Mouse (Mus musculus) forebrain, embryonic 13.5 days (tissue): ENCODE results near the gene Cd6. TPM values are rescaled to one million over a fixed set of nuclear protein-coding genes. Genes with fewer than 3 reads are reported as not detected.

ENCODE experiments used
- polyA plus RNA-seq: library from polyadenylated mRNA; unstranded; fragments of >200 nt; fragmentation: Nextera tagmentation; extraction: Ambion mirVana; gene quantifications from 2 replicates; pipeline ENCODE4 v1.2.1, GENCODE M21; 2015

Cd6 gene
- polyA plus RNA-seq, 1 experiment from 2014 or later, result not detected

Other genes with a start within 250 kb of the Cd6 start
- gene Ddb1, start 224.7 kb downstream of the Cd6 start, polyA plus RNA-seq, result 278 and 318 TPM in 2 replicates
- 19.8 and 24.2 TPM in 2 replicates for gene Tkfc, start 224.4 kb downstream of the Cd6 start, polyA plus RNA-seq
- gene Vwce, start 195.8 kb downstream of the Cd6 start, polyA plus RNA-seq, result 0.27 and 0.91 TPM in 2 replicates
- gene Pga5, start 152.0 kb downstream of the Cd6 start, polyA plus RNA-seq, result not detected in 2 replicates
- 32.1 and 33.3 TPM in 2 replicates for gene Vps37c, start 141.3 kb downstream of the Cd6 start, polyA plus RNA-seq
- 0.26 TPM in 1 of 2 replicates, not detected in the other for gene Cd5, start 91.1 kb downstream of the Cd6 start, polyA plus RNA-seq
- gene Slc15a3, start 9.7 kb upstream of the Cd6 start, polyA plus RNA-seq, result 0.15 and 0.30 TPM in 2 replicates
- 131 and 135 TPM in 2 replicates for gene Tmem132a, start 39.9 kb upstream of the Cd6 start, polyA plus RNA-seq
- gene Tmem109, start 51.9 kb upstream of the Cd6 start, polyA plus RNA-seq, result 33.6 and 35.6 TPM in 2 replicates
- gene Prpf19, start 65.2 kb upstream of the Cd6 start, polyA plus RNA-seq, result 45.3 and 50.8 TPM in 2 replicates
- gene Zp1, start 90.6 kb upstream of the Cd6 start, polyA plus RNA-seq, result not detected in 2 replicates
- 0.06 and 0.17 TPM in 2 replicates for gene Ptgdr2, start 107.1 kb upstream of the Cd6 start, polyA plus RNA-seq
- 21.2 and 22.9 TPM in 2 replicates for gene Ccdc86, start 119.2 kb upstream of the Cd6 start, polyA plus RNA-seq
- gene Ms4a10, start 144.6 kb upstream of the Cd6 start, polyA plus RNA-seq, result not detected in 2 replicates
- not detected in 2 replicates for gene Ms4a15, start 163.2 kb upstream of the Cd6 start, polyA plus RNA-seq
- gene Ms4a18, start 188.0 kb upstream of the Cd6 start, polyA plus RNA-seq, result not detected in 2 replicates